Mouse (Mus musculus) testis, adult 2 months (tissue): Measurements from ENCODE around the gene Sh2d7.

Source experiments
- CTCF ChIP-seq: fragments of 200-500 bp; IDR thresholded peaks from 2 replicates; pipeline ENCODE4 v1.5.1; 2012; ENCODE audit warnings: low read depth, mild to moderate bottlenecking, inconsistent platforms, low read length, moderate library complexity; ENCODE audit not compliant: control insufficient read depth, insufficient read depth, insufficient replicate concordance
- POLR2A ChIP-seq: fragments of 200-500 bp; IDR thresholded peaks from 2 replicates; pipeline ENCODE4 v1.6.1; 2012; ENCODE audit warnings: low read depth, mild to moderate bottlenecking, inconsistent platforms, low read length, moderate library complexity; ENCODE audit not compliant: control insufficient read depth

GRCm38 (mm10) chr9:54586199-54587061 is 47.6 kb downstream of the Sh2d7 start, which contains the start of gene Idh3a:
- no peak for TF ChIP-seq CTCF
- TF ChIP-seq POLR2A: peak; percentile 77
